Mouse (Mus musculus) erythroblast, embryonic 14.5 days (primary cell): ENCODE results near the gene Gipc2.

Source experiments
- GATA1 ChIP-seq: IDR thresholded peaks from 2 replicates; pipeline ENCODE4 v1.6.1; 2012; ENCODE audit warnings: low read length, inconsistent platforms, mixed read lengths
- TAL1 ChIP-seq: IDR thresholded peaks from 3 replicates; pipeline ENCODE4 v1.6.1; 2012; ENCODE audit warnings: low read length, inconsistent platforms, mixed read lengths

DNA sequence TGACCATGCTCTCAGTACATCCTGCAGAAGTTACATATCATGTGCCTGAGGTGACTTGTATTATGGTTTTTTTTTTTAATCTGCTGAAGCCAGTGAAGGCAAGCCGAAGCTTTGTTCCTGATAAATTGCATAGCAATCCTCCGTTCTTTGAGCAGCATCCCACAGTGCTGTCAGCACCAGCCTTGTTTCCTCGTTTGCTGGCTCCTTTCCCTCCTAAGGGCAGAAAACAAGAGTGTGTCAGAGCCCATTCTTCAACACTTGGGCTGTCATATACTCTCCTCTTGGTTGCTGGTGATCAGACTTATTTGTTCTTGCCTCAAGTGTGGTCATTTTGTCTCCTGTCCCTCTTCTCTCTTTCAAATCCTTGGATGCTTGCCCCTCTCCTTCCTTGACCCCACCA lies 103.2 kb downstream of the Gipc2 start:
- no peak for TF ChIP-seq TAL1
- no peak for TF ChIP-seq GATA1
